Mouse (Mus musculus) kidney, adult 2 months (tissue): Measurements from ENCODE around the gene Ly9. TPM values are rescaled to one million over a fixed set of nuclear protein-coding genes. Genes with fewer than 3 reads are reported as not detected.

Experiments
- DNase-seq: peaks from one replicate; pipeline ENCODE4 v3.0.0; 2021
- H3K27ac ChIP-seq: fragments of 200-500 bp; 2 replicates; pipeline ENCODE4 v1.5.1; 2012; ENCODE audit warnings: low read depth, low read length, control low read depth, inconsistent platforms; ENCODE audit not compliant: insufficient read depth
- H3K27me3 ChIP-seq: fragments of 200-500 bp; replicated peaks from 2 replicates; pipeline ENCODE4 v1.6.1; 2012; ENCODE audit warnings: mild to moderate bottlenecking, moderate library complexity, low read length, inconsistent platforms; ENCODE audit not compliant: control insufficient read depth, insufficient read depth
- H3K36me3 ChIP-seq: fragments of 200-500 bp; 2 replicates; pipeline ENCODE4 v1.6.1; 2012; ENCODE audit warnings: mild to moderate bottlenecking, moderate library complexity, low read length, inconsistent platforms; ENCODE audit not compliant: control insufficient read depth, insufficient read depth
- H3K4me1 ChIP-seq: fragments of 200-500 bp; 2 replicates; pipeline ENCODE4 v1.6.1; 2011; ENCODE audit warnings: low read length; ENCODE audit not compliant: control insufficient read depth, insufficient read depth
- H3K4me3 ChIP-seq: fragments of 200-500 bp; 2 replicates; pipeline ENCODE4 v1.5.1; 2011; ENCODE audit warnings: mild to moderate bottlenecking, low read depth, low read length, control low read depth; ENCODE audit not compliant: insufficient read depth
- CTCF ChIP-seq: fragments of 200-500 bp; conservative IDR thresholded peaks from 2 replicates; pipeline ENCODE4 v1.5.1; 2011; ENCODE audit warnings: low read depth, mild to moderate bottlenecking, control low read depth, low read length, moderate library complexity, mixed read lengths; ENCODE audit not compliant: insufficient read depth, insufficient read length
- POLR2A ChIP-seq: fragments of 200-500 bp; IDR thresholded peaks from one replicate; pipeline ENCODE4 v1.6.1; 2011; ENCODE audit warnings: low read depth, low read length, control low read depth
- WGBS: fragments of 180-500 bp; shearing (Covaris S2); methylation state at CpG from one replicate; pipeline ENCODE4 v1.1.7; 2018; 5-methylcytosine and 5-hydroxymethylcytosine counted together
- polyA plus RNA-seq: library from polyadenylated mRNA; depleted of rRNA; stranded (reverse); fragments of >200 nt; gene quantifications from 2 replicates; pipeline ENCODE4 v1.2.3, GENCODE M21; 2012

Ly9 gene
- polyA plus RNA-seq, 1 experiment = 2.2 TPM

DNA sequence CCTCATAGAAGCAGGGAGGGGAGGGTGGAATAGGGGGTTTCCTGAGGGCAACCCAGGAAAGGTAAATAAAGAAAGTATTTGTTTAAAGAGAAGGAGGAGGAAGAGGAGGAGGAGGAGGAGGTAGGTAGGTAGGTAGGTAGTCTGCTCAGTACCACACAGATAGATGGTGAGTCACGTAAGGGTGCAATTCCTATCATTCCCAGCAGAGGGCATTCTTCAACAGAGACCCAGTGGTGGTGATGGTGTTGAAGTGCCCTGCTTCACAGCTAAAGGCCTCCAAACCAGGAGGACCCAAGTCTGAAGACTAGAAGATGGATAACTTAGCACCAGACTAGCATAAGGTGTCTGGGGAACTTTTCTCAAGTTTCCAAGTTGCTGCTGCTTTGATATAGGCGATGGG, 2.8 kb upstream of the Ly9 start:
- H3K36me3 ChIP-seq = no peaks in the 10 kb centered on the region
- WGBS = 93% methylated on average over 2 of the region's 2 CpGs
- no peak overlapping the region for H3K4me3 ChIP-seq
- no peak for DNase-seq
- H3K27ac ChIP-seq = no peak overlapping the region
- H3K4me1 ChIP-seq = no peaks in the 10 kb centered on the region
- no peak for TF ChIP-seq POLR2A
- 0 out of 2 replicates have a peak, but pooled peaks have one; percentile 17 for TF ChIP-seq CTCF
- H3K27me3 ChIP-seq = no peaks in the 10 kb centered on the region

DNA sequence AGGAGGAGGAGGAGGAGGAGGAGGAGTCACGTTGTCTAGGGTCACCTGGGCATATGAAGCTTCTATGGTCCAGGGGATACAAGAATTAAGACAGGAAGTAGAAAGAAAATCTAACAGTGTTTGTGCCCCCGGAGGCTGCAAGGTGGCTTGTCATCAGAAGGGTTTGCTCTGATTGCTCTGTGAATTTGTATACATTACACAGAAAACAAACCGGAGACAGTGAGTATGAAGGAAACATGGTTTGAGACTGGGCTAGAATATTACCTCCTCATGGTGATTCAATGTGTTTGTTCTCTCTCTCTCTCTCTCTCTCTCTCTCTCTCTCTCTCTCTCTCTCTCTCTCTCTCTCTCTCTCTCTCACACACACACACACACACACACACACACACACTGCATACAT, 554 bp downstream of the Ly9 start:
- Histone ChIP-seq H3K4me1 (no peaks in the 10 kb centered on the region), H3K36me3 (no peaks in the 10 kb centered on the region), H3K27ac (no peak overlapping the region), H3K27me3 (no peaks in the 10 kb centered on the region), H3K4me3 (no peak overlapping the region)
- 79% methylated on average over 3 of the region's 3 CpGs for WGBS
- no peak for DNase-seq
- TF ChIP-seq CTCF = no peak
- TF ChIP-seq POLR2A = no peak

DNA sequence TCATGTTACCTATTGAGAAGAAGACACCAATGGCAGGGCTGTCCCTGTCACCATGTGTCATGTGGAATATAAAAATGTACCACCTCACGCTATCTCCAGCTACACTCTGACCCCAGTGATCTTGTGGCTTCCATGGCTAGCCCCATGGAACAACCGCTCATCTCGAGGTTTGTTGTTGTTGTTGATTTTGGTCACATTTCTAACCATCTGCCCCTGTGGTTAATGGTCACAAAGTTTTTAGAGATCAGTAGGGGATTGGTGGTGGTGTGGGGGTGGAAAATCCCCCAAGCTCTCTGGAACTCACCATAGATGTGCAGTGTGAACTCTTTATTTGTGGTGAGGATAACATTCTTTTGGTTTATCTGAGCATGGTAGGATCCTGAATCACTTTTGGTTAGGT, 2.5 kb downstream of the Ly9 start:
- no peak for DNase-seq
- Histone ChIP-seq H3K36me3 (no peaks in the 10 kb centered on the region), H3K27me3 (no peaks in the 10 kb centered on the region), H3K4me1 (no peaks in the 10 kb centered on the region), H3K4me3 (no peak overlapping the region), H3K27ac (no peak overlapping the region)
- WGBS = 81% methylated on average over 3 of the region's 3 CpGs
- TF ChIP-seq POLR2A = no peak
- TF ChIP-seq CTCF = no peak

DNA sequence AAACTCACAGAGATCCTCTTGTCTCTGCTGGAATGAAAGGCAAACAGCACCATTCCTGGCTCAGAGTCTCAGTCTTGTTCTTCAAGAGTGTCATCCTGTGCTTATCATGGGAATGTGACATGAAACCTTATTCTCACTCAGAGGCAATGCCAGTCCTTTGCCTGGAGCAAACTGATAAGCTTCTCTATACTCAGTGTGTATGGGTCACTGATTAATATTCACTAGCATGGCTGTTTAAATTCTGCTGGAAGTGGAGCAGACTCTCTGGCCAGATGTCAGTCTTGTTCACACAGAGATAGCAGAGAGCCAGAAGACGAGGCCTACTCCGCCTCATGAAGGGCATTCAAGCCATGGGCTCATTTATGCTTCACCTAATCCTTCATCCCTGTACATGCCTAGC, 22.6 kb downstream of the Ly9 start:
- no peak overlapping the region for H3K27ac ChIP-seq
- H3K27me3 ChIP-seq = no peaks in the 10 kb centered on the region
- H3K4me1 ChIP-seq = no peaks in the 10 kb centered on the region
- TF ChIP-seq CTCF = no peak
- TF ChIP-seq POLR2A = no peak
- no peaks in the 10 kb centered on the region for H3K36me3 ChIP-seq
- WGBS = 88% methylated on average over 2 of the region's 2 CpGs
- DNase-seq = no peak
- H3K4me3 ChIP-seq = no peak overlapping the region

DNA sequence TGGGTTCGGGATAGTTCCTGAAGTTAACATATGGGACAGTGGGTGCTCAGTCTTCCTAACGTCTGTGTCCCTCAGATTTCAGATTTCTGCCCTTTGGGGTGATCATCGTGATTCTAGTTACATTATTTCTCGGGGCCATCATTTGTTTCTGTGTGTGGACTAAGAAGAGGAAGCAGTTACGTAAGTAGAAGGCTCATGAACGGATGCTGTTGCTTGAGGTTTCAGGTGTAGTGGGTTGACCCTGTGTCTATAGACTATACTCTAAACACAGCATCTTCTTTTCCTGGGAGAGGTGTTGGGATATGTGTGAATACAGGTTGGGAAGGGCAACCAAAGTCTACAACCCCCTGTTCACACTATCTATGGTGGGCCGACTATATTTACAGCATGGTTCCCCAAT, 30.0 kb downstream of the Ly9 start:
- no peak overlapping the region for H3K4me3 ChIP-seq
- TF ChIP-seq POLR2A = no peak
- no peak for TF ChIP-seq CTCF
- no peaks in the 10 kb centered on the region for H3K27me3 ChIP-seq
- no peak overlapping the region for H3K27ac ChIP-seq
- no peak for DNase-seq
- H3K4me1 ChIP-seq = no peaks in the 10 kb centered on the region
- no peaks in the 10 kb centered on the region for H3K36me3 ChIP-seq
- 87% methylated on average over 7 of the region's 7 CpGs for WGBS

DNA sequence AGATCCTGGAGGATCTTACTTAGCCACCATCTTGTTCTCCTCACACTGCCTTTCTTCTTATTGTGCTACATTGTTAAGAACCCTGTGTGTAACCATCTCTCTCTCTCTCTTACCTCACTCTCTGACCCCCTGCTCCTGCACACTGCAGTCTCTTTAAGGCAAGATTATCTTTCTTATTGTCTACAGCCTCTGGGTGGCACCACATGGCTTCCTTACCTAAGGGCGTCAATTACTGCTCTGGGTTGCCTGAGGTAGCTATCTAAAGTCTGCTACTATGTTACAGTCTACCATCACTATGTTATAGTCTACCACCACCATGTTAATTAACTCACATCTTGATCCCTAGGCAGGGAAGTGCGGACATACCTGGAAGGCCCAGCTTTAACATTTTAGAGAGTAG, 38.8 kb downstream of the Ly9 start:
- Histone ChIP-seq H3K27ac (no peak overlapping the region), H3K4me1 (no peaks in the 10 kb centered on the region), H3K4me3 (no peak overlapping the region), H3K36me3 (no peaks in the 10 kb centered on the region), H3K27me3 (no peaks in the 10 kb centered on the region)
- WGBS = 61% methylated on average over 2 of the region's 2 CpGs
- no peak for DNase-seq
- TF ChIP-seq POLR2A (no peak), CTCF (no peak)

DNA sequence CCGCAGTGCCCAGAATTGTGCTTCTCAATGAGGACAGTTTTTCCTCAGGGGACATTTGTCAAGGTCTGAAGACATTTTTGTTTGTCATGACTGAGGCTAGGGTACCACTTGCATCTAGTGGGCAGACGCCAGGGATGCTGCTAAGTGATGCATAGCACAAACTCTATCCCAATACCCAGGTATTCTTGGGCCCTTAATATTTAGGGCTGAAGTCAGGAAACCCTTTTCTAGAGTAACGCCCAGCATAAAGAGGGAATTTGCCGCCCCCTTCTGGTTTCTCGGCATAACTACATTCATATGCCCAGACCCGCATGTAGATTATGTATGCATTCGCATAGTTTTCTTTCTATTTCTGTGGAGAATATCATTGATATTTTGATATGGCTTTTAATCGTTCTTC, 40.4 kb downstream of the Ly9 start:
- Histone ChIP-seq H3K4me1 (no peaks in the 10 kb centered on the region), H3K36me3 (no peaks in the 10 kb centered on the region), H3K4me3 (no peak overlapping the region), H3K27me3 (no peaks in the 10 kb centered on the region), H3K27ac (no peak overlapping the region)
- peak; percentile 47 for DNase-seq
- WGBS = 22% methylated on average over 8 of the region's 8 CpGs
- peak; percentile 52 for TF ChIP-seq CTCF
- no peak for TF ChIP-seq POLR2A

DNA sequence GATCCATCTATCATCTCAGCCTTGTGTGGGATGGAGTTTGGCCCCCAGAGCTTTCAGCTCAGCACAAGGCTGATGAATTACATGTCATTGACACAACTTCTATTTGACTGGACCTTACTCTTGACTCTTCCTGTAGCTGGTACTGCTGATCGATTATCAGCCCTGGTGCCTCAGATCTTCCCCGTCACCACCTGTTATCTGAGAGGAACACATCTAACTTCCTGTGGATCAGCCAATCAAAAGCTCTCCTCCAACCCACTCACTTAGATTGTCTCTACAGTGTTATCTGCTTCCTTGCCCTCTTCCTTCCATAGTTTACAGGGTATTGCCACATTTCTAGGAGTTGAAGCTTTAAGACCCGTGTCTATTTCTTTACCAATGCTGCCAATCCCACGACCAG, 41.3 kb downstream of the Ly9 start:
- H3K4me1 ChIP-seq = no peaks in the 10 kb centered on the region
- DNase-seq = no peak
- no peak overlapping the region for H3K4me3 ChIP-seq
- TF ChIP-seq POLR2A (no peak), CTCF (no peak)
- no peak overlapping the region for H3K27ac ChIP-seq
- H3K27me3 ChIP-seq = no peaks in the 10 kb centered on the region
- WGBS = 61% methylated on average over 4 of the region's 4 CpGs
- no peaks in the 10 kb centered on the region for H3K36me3 ChIP-seq
